Mouse (Mus musculus): ENCODE measurements around the gene Ap3d1.

Gene Ap3d1

GRCm38 (mm10) chr10:80757717-80758116 is 15.7 kb upstream of the Ap3d1 start:
- in situ Hi-C loops (cut with MboI, MseI) = no loop called here

GRCm38 (mm10) chr10:80756967-80757366 is 14.9 kb upstream of the Ap3d1 start:
- in situ Hi-C loops (cut with MboI, MseI) = no loop called here

- in situ Hi-C loops (cut with MboI, MseI) = no loop called here
Observed at GRCm38 (mm10) chr10:80756509-80756908, 14.4 kb upstream of the Ap3d1 start.

- in situ Hi-C loops (cut with MboI, MseI) = no loop called here
Observed at GRCm38 (mm10) chr10:80756099-80756498, 14.0 kb upstream of the Ap3d1 start.

- in situ Hi-C loops (cut with MboI, MseI) = no loop called here
Observed at GRCm38 (mm10) chr10:80755291-80756015, 13.4 kb upstream of the Ap3d1 start.

GRCm38 (mm10) chr10:80754594-80755290 is 12.7 kb upstream of the Ap3d1 start, which contains the start of gene Dot1l:
Gene Dot1l, plus strand, starts transcription at chr10:80755206.
- in situ Hi-C loops (cut with MboI, MseI) = no loop called here

GRCm38 (mm10) chr10:80752079-80752625 is 10.1 kb upstream of the Ap3d1 start:
- in situ Hi-C loops (cut with MboI, MseI) = no loop called here

- in situ Hi-C loops (cut with MboI, MseI) = no loop called here
Observed at GRCm38 (mm10) chr10:80751188-80751832, 9.2 kb upstream of the Ap3d1 start.

GRCm38 (mm10) chr10:80748609-80749008 is 6.5 kb upstream of the Ap3d1 start:
- in situ Hi-C loops (cut with MboI, MseI) = loop anchor here (5.0 kb wide), 2 partner anchors 129 to 249 kb away; no protein-coding TSS in a partner anchor

- in situ Hi-C loops (cut with MboI, MseI) = loop anchor here (5.0 kb wide), 2 partner anchors 130 to 250 kb away; no protein-coding TSS in a partner anchor
Observed at GRCm38 (mm10) chr10:80747410-80747809, 5.3 kb upstream of the Ap3d1 start.

GRCm38 (mm10) chr10:80744262-80744661 is 2.2 kb upstream of the Ap3d1 start:
- in situ Hi-C loops (cut with MboI, MseI) = no loop called here

GRCm38 (mm10) chr10:80741634-80742179 is 357 bp downstream of the Ap3d1 start:
- in situ Hi-C loops (cut with MboI, MseI) = no loop called here

GRCm38 (mm10) chr10:80741146-80741545 is 918 bp downstream of the Ap3d1 start:
- in situ Hi-C loops (cut with MboI, MseI) = no loop called here

GRCm38 (mm10) chr10:80738657-80739056 is 3.4 kb downstream of the Ap3d1 start:
- in situ Hi-C loops (cut with MboI, MseI) = no loop called here

GRCm38 (mm10) chr10:80736731-80737130 is 5.3 kb downstream of the Ap3d1 start:
- in situ Hi-C loops (cut with MboI, MseI) = no loop called here

GRCm38 (mm10) chr10:80732611-80733101 is 9.4 kb downstream of the Ap3d1 start:
- in situ Hi-C loops (cut with MboI, MseI) = no loop called here

GRCm38 (mm10) chr10:80727369-80728127 is 14.5 kb downstream of the Ap3d1 start:
- in situ Hi-C loops (cut with MboI, MseI) = no loop called here

GRCm38 (mm10) chr10:80717281-80717680 is 24.8 kb downstream of the Ap3d1 start:
- in situ Hi-C loops (cut with MboI, MseI) = loop anchor here (5.0 kb wide), 1 partner anchor 65 kb away; no protein-coding TSS in a partner anchor

GRCm38 (mm10) chr10:80710834-80711233 is 31.2 kb downstream of the Ap3d1 start:
- in situ Hi-C loops (cut with MboI, MseI) = no loop called here

GRCm38 (mm10) chr10:80705479-80705878 is 36.6 kb downstream of the Ap3d1 start:
- in situ Hi-C loops (cut with MboI, MseI) = no loop called here

- in situ Hi-C loops (cut with MboI, MseI) = no loop called here
Observed at GRCm38 (mm10) chr10:80705033-80705432, 37.0 kb downstream of the Ap3d1 start.

All from T-helper 1 cell (primary cell).